In the genomic region with DNA sequence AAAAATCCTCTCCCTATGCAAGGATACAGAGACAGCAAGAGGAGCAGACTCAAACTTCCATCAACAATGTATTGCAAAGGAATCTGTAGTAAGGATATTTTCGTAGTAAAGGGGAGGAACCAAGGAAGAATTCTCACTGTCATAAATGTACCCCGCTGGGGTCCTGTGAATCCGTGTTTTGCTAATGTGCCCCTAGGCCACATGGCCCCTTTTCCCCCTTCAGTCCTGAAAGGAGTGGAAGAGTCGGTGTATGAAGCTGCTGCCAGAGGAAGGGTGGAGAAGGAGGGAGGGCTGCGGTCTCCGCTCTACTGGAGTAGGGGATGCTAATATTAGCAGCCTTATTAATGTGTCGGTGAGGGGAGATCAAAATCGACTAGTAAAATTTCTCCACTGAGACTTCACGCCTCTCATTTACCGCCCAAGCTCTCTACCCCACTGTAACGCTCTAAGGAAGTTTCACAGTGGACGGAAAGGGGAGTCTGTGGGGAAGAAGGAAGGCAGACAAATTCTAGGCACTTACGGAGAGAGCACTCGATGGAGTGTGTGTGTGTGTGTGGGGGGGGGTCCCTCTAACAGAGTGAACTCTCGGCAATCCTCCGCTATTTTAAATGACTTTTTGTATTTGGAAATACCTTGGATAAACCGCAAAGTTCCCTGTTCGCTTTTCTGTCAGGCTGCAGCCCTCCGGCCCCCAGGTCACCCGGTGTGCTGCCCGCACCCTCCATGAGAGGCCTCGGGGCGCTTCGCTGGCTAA, we compare ENCODE assay signal across 9 mouse cellular contexts. TPM values are rescaled to one million over a fixed set of nuclear protein-coding genes. Genes with fewer than 3 reads are reported as not detected.
DNase-seq lines count a peak whose midpoint lies in the region; ATAC-seq lines count a peak whose summit lies in the region.
"Had no signal": no experiment of that assay in that cellular context is flagged by ENCODE, and none has a peak within 500 bp of the region (broad histone marks: within the 10 kb centered on the region; RNA-seq: fewer than 3 reads in every experiment).

No protein-coding gene starts in this region.

- no peak overlapping the region for H3K9ac ChIP-seq in lung, embryonic 16.5 days (ENCODE audit: low read length)
- peak overlapping the region; percentile 67; the same call in 1 of the 2 replicates for H3K9ac ChIP-seq in forebrain, embryonic 11.5 days (ENCODE audit: low read length)
- peak overlapping the region; percentile 64 for H3K9ac ChIP-seq in limb, embryonic 11.5 days (ENCODE audit: low read length)
- no peak overlapping the region for H3K9ac ChIP-seq in stomach, embryonic 16.5 days (ENCODE audit: low read length)

- H3K9me3 ChIP-seq in lung, embryonic 16.5 days (ENCODE audit: control insufficient read depth, low read length), result no peaks in the 10 kb centered on the region
- H3K9me3 ChIP-seq in forebrain, embryonic 11.5 days (ENCODE audit: control insufficient read depth, low read length), result no peaks in the 10 kb centered on the region
- H3K9me3 ChIP-seq in limb, embryonic 11.5 days (ENCODE audit: control insufficient read depth, low read length), result no peaks in the 10 kb centered on the region
- no peaks in the 10 kb centered on the region for H3K9me3 ChIP-seq in stomach, embryonic 16.5 days (replicated peaks; ENCODE audit: control insufficient read depth, low read length)

- ATAC-seq in lung, embryonic 16.5 days (ENCODE audit: low read depth), result no peak
- ATAC-seq in forebrain, embryonic 11.5 days (replicated peaks; ENCODE audit: low FRiP score), result no peak
- ATAC-seq in limb, embryonic 11.5 days (ENCODE audit: insufficient number of reproducible peaks, low FRiP score, low TSS enrichment, low read depth), result no peak
- no peak for ATAC-seq in stomach, embryonic 16.5 days (ENCODE audit: insufficient read depth, low FRiP score)

- WGBS in lung, embryonic 16.5 days, result 2% methylated on average over 24 of the region's 24 CpGs
- 1% methylated on average over 24 of the region's 24 CpGs for WGBS in forebrain, embryonic 11.5 days
- 1% methylated on average over 24 of the region's 24 CpGs for WGBS in limb, embryonic 11.5 days
- WGBS in stomach, embryonic 16.5 days, result 2% methylated on average over 24 of the region's 24 CpGs

- peak overlapping the region; percentile 49 for H3K4me3 ChIP-seq in lung, embryonic 16.5 days (ENCODE audit: low read length)
- H3K4me3 ChIP-seq in forebrain, embryonic 11.5 days (ENCODE audit: low read depth, low read length), result peak overlapping the region; percentile 56
- peak overlapping the region; percentile 55 for H3K4me3 ChIP-seq in limb, embryonic 11.5 days (ENCODE audit: low read depth, low read length)
- peak overlapping the region; percentile 49 for H3K4me3 ChIP-seq in stomach, embryonic 16.5 days (replicated peaks; ENCODE audit: low read length)

- DNase-seq in lung, postnatal 14 days, result no peak
- DNase-seq in forebrain, embryonic 11.5 days (ENCODE audit: low spot score), result peak; percentile 63
- DNase-seq in limb, embryonic 11.5 days (ENCODE audit: low spot score), result peak; percentile 70
- DNase-seq in left cerebral cortex, postnatal 4 days, result no peak
- DNase-seq in gastrocnemius, postnatal 36 days, result no peak
- DNase-seq: cerebellum, adult 11-12 months had no signal

- intact Hi-C loops in left cerebral cortex, postnatal 4 days (cut with DNase I), result loop anchor here (5.0 to 10.0 kb wide), 2 partner anchors 776 to 1023 kb away; no protein-coding TSS in a partner anchor
- intact Hi-C loops in gastrocnemius, postnatal 36 days (cut with DNase I), result loop anchor here (10.0 kb wide), 1 partner anchor 1026 kb away; no protein-coding TSS in a partner anchor

- H3K4me2 ChIP-seq in lung, embryonic 16.5 days (ENCODE audit: low read depth, low read length), result peak overlapping the region; percentile 76; the same call in 1 of the 2 replicates
- H3K4me2 ChIP-seq in forebrain, embryonic 11.5 days (ENCODE audit: low read depth, low read length, severe bottlenecking), result peak overlapping the region; percentile 83; the same call in 1 of the 2 replicates
- H3K4me2 ChIP-seq in limb, embryonic 11.5 days (ENCODE audit: low read depth, severe bottlenecking), result peak overlapping the region; percentile 57
- peak overlapping the region; percentile 83 for H3K4me2 ChIP-seq in stomach, embryonic 16.5 days (ENCODE audit: low read depth, low read length)

- no peak overlapping the region for H3K27ac ChIP-seq in lung, embryonic 16.5 days (ENCODE audit: low read length)
- no peak overlapping the region for H3K27ac ChIP-seq in forebrain, embryonic 11.5 days (ENCODE audit: low read depth, low read length)
- H3K27ac ChIP-seq in limb, embryonic 11.5 days (replicated peaks; ENCODE audit: low read depth, low read length), result no peak overlapping the region
- no peak overlapping the region for H3K27ac ChIP-seq in stomach, embryonic 16.5 days (ENCODE audit: low read length)

- H3K4me1 ChIP-seq in lung, embryonic 16.5 days (replicated peaks; ENCODE audit: control insufficient read depth, insufficient read depth, low read length), result peaks cover 11% of the 10 kb centered on the region
- H3K4me1 ChIP-seq in forebrain, embryonic 11.5 days (replicated peaks; ENCODE audit: control insufficient read depth, insufficient read depth, low read length), result peaks cover 8% of the 10 kb centered on the region; the same call in 1 of the 2 replicates
- peaks cover 11% of the 10 kb centered on the region for H3K4me1 ChIP-seq in limb, embryonic 11.5 days (ENCODE audit: control insufficient read depth, insufficient read depth, low read length)
- H3K4me1 ChIP-seq in stomach, embryonic 16.5 days (ENCODE audit: control insufficient read depth, insufficient read depth, low read length), result peaks cover 8% of the 10 kb centered on the region

- H3K27me3 ChIP-seq in lung, embryonic 16.5 days (ENCODE audit: control insufficient read depth, insufficient read depth, low read depth, low read length), result peaks cover 91% of the 10 kb centered on the region
- peaks cover 69% of the 10 kb centered on the region for H3K27me3 ChIP-seq in forebrain, embryonic 11.5 days (ENCODE audit: control insufficient read depth, insufficient read depth, low read length)
- peaks cover 62% of the 10 kb centered on the region for H3K27me3 ChIP-seq in limb, embryonic 11.5 days (ENCODE audit: control insufficient read depth, insufficient read depth, low read length)
- peaks cover 80% of the 10 kb centered on the region for H3K27me3 ChIP-seq in stomach, embryonic 16.5 days (ENCODE audit: control insufficient read depth, insufficient read depth, low read length)

- no peaks in the 10 kb centered on the region for H3K36me3 ChIP-seq in lung, embryonic 16.5 days (ENCODE audit: control insufficient read depth, insufficient read depth, low read length)
- H3K36me3 ChIP-seq in forebrain, embryonic 11.5 days (ENCODE audit: control insufficient read depth, insufficient read depth, low read length), result no peaks in the 10 kb centered on the region
- no peaks in the 10 kb centered on the region for H3K36me3 ChIP-seq in limb, embryonic 11.5 days (ENCODE audit: control insufficient read depth, insufficient read depth, low read length)
- H3K36me3 ChIP-seq in stomach, embryonic 16.5 days (ENCODE audit: control insufficient read depth, insufficient read depth, low read length), result no peaks in the 10 kb centered on the region

RNA-seq across cellular contexts. Expression of a gene that starts 1.3 kb away (rescaled TPM):
- 0.26 and 0.69 TPM in 2 replicates for polyA plus RNA-seq in lung, embryonic 16.5 days (2015; fragmentation: Nextera tagmentation; extraction: Ambion mirVana)
- polyA plus RNA-seq in forebrain, embryonic 11.5 days (2014; fragmentation: Nextera tagmentation; extraction: Ambion mirVana), result 45.5 and 47.7 TPM in 2 replicates
- 15.5 and 16.3 TPM in 2 replicates for polyA plus RNA-seq in limb, embryonic 11.5 days (2014; fragmentation: Nextera tagmentation; extraction: Ambion mirVana)
- 3.5 and 3.9 TPM in 2 replicates for polyA plus RNA-seq in stomach, embryonic 16.5 days (2015; fragmentation: Nextera tagmentation; extraction: Ambion mirVana)
- 10 to 100 TPM; 15.2 to 18.4 TPM for total RNA-seq in left cerebral cortex, postnatal 4 days (2021)
- total RNA-seq in gastrocnemius, postnatal 36 days (2021), result not detected

RNA-seq across cellular contexts. Expression of a gene that starts 17.4 kb away (rescaled TPM):
- not detected in 2 replicates for polyA plus RNA-seq in lung, embryonic 16.5 days (2015; fragmentation: Nextera tagmentation; extraction: Ambion mirVana)
- polyA plus RNA-seq in forebrain, embryonic 11.5 days (2014; fragmentation: Nextera tagmentation; extraction: Ambion mirVana), result 4.5 and 7.3 TPM in 2 replicates
- 0.36 and 0.89 TPM in 2 replicates for polyA plus RNA-seq in limb, embryonic 11.5 days (2014; fragmentation: Nextera tagmentation; extraction: Ambion mirVana)
- 0.27 and 0.47 TPM in 2 replicates for polyA plus RNA-seq in stomach, embryonic 16.5 days (2015; fragmentation: Nextera tagmentation; extraction: Ambion mirVana)
- total RNA-seq in left cerebral cortex, postnatal 4 days (2021), result 10 to 100 TPM; 15.3 to 17.2 TPM
- total RNA-seq in gastrocnemius, postnatal 36 days (2021), result not detected
- polyA plus RNA-seq: large intestine, adult 2 months had no signal

Comparison
In these comparisons a context has a peak if more than half of its experiments do, and no peak if none do; other contexts are left out.
1. H3K9ac ChIP-seq: peak in forebrain, embryonic 11.5 days (single experiment) and limb, embryonic 11.5 days (single experiment); none in lung, embryonic 16.5 days (single experiment) and stomach, embryonic 16.5 days (single experiment).
2. DNase-seq: peak in forebrain, embryonic 11.5 days (single experiment) and limb, embryonic 11.5 days (single experiment); none in lung, postnatal 14 days (single experiment), left cerebral cortex, postnatal 4 days (single experiment) and gastrocnemius, postnatal 36 days (0 of 2).
3. Peak in every context shown above with its lines, with median percentiles within 50 percentile points of each other: H3K4me2 ChIP-seq and H3K4me3 ChIP-seq.